Mouse (Mus musculus) megakaryocyte, adult 5-6 weeks (primary cell): ENCODE data around the gene Olfr520. TPM values are rescaled to one million over a fixed set of nuclear protein-coding genes. Genes with fewer than 3 reads are reported as not detected.
"Not testable (repeated sequence)": the region's sequence is repeated elsewhere in the genome, so short reads cannot be mapped to it uniquely, and the experiment has no call there.

ENCODE experiments used
- ATAC-seq: 2 replicates; pipeline ENCODE4 v1.8.0; 2016; ENCODE audit warnings: mild to moderate bottlenecking, inconsistent platforms; ENCODE audit not compliant: poor library complexity, severe bottlenecking
- total RNA-seq, 2 experiments: library from RNA; stranded (forward) in 1 of 2; stranded (reverse) in 1 of 2; fragments of 153-499, 151-499 nt in 1 of 2; fragments of 221-1000, 200-1000 nt in 1 of 2; gene quantifications; 2 replicates each; pipeline versions ENCODE4 v1.2.3 to v1.2.4; 2015 to 2017

Gene Olfr520
- total RNA-seq, 2 experiments from 2014 or later = not detected

GRCm38 (mm10) chr7:99711166-99711565, 18.9 kb upstream of the Olfr520 start, which contains the start of gene Slco2b1:
TSS of gene Slco2b1 (minus strand) at chr7:99711340.
- no peak for ATAC-seq

- no peak for ATAC-seq
Measured at GRCm38 (mm10) chr7:99712431-99712830, 17.6 kb upstream of the Olfr520 start.

GRCm38 (mm10) chr7:99716536-99716935, 13.5 kb upstream of the Olfr520 start:
- no peak for ATAC-seq

- no peak for ATAC-seq
Measured at GRCm38 (mm10) chr7:99734612-99735011, 4.5 kb downstream of the Olfr520 start.

- not testable (repeated sequence) for ATAC-seq
Measured at GRCm38 (mm10) chr7:99735491-99735890, 5.4 kb downstream of the Olfr520 start.

- ATAC-seq = no peak
Measured at GRCm38 (mm10) chr7:99739276-99739675, 9.2 kb downstream of the Olfr520 start.

GRCm38 (mm10) chr7:99763207-99763606, 33.1 kb downstream of the Olfr520 start, which contains the start of gene Olfr521:
TSS of gene Olfr521 (plus strand) at chr7:99763507.
- ATAC-seq = no peak

- peak; percentile 91 for ATAC-seq
Measured at GRCm38 (mm10) chr7:99781385-99781784, 51.3 kb downstream of the Olfr520 start.

- peak; percentile 91 for ATAC-seq
Measured at GRCm38 (mm10) chr7:99781916-99782315, 51.8 kb downstream of the Olfr520 start.

GRCm38 (mm10) chr7:99783421-99783820, 53.3 kb downstream of the Olfr520 start:
- ATAC-seq = no peak

GRCm38 (mm10) chr7:99785553-99785952, 55.5 kb downstream of the Olfr520 start:
- no peak for ATAC-seq

Other genes with a start within 250 kb of the Olfr520 start
- gene Rps3, start 246.5 kb upstream of the Olfr520 start, total RNA-seq (2015) = 992 and 1,050 TPM in 2 replicates
- 1,038 and 1,097 TPM in 2 replicates for gene Rps3, start 246.5 kb upstream of the Olfr520 start, total RNA-seq (2017)
- gene Arrb1, start 194.8 kb upstream of the Olfr520 start, total RNA-seq (2015) = 41.1 and 43.8 TPM in 2 replicates
- gene Arrb1, start 194.8 kb upstream of the Olfr520 start, total RNA-seq (2017) = 91.7 and 96.9 TPM in 2 replicates
- gene Tpbgl, start 103.2 kb upstream of the Olfr520 start, total RNA-seq (2015) = 0.27 TPM in 1 of 2 replicates, not detected in the other
- gene Tpbgl, start 103.2 kb upstream of the Olfr520 start, total RNA-seq (2017) = 0.07 TPM in 1 of 2 replicates, not detected in the other
- gene Slco2b1, start 18.9 kb upstream of the Olfr520 start, total RNA-seq (2015) = 0.16 TPM in 1 of 2 replicates, not detected in the other
- 0.11 and 1.5 TPM in 2 replicates for gene Slco2b1, start 18.9 kb upstream of the Olfr520 start, total RNA-seq (2017)
- not detected in 2 replicates for gene Olfr521, start 33.2 kb downstream of the Olfr520 start, total RNA-seq (2015)
- not detected in 2 replicates for gene Olfr521, start 33.2 kb downstream of the Olfr520 start, total RNA-seq (2017)
- 0.22 and 1.4 TPM in 2 replicates for gene Neu3, start 98.1 kb downstream of the Olfr520 start, total RNA-seq (2015)
- 1.1 and 1.8 TPM in 2 replicates for gene Neu3, start 98.1 kb downstream of the Olfr520 start, total RNA-seq (2017)
- gene Xrra1, start 128.8 kb downstream of the Olfr520 start, total RNA-seq (2015) = 0.11 TPM in 1 of 2 replicates, not detected in the other
- gene Xrra1, start 128.8 kb downstream of the Olfr520 start, total RNA-seq (2017) = not detected in 2 replicates
- gene Spcs2, start 133.2 kb downstream of the Olfr520 start, total RNA-seq (2015) = 181 and 205 TPM in 2 replicates
- 113 and 137 TPM in 2 replicates for gene Spcs2, start 133.2 kb downstream of the Olfr520 start, total RNA-seq (2017)